Mouse (Mus musculus) hematopoietic stem cell, adult 5-6 weeks (primary cell): ENCODE measurements around the gene F830045P16Rik. TPM values are rescaled to one million over a fixed set of nuclear protein-coding genes. Genes with fewer than 3 reads are reported as not detected.
A peak's percentile ranks its signal among the peaks of the same experiment; 100 is the strongest.
"Not testable (repeated sequence)": the region's sequence is repeated elsewhere in the genome, so short reads cannot be mapped to it uniquely, and the experiment has no call there.

Source experiments
- ATAC-seq, 2 experiments: fragments of 125-278 bp in 1 of 2; replicated peaks in 1 of 2; 2 replicates each; pipeline ENCODE4 v1.8.0; 2016 to 2017; ENCODE audit warnings: inconsistent platforms in 2 of 2, mild to moderate bottlenecking in 2 of 2, moderate number of reproducible peaks in 2 of 2, low read depth in 1 of 2, moderate TSS enrichment in 1 of 2; ENCODE audit not compliant: low FRiP score in 2 of 2, poor library complexity in 2 of 2, severe bottlenecking in 2 of 2, insufficient read depth in 1 of 2, low TSS enrichment in 1 of 2
- total RNA-seq: library from RNA; stranded (forward); fragments of 172-1452, 232-1000 nt; gene quantifications from 2 replicates; pipeline ENCODE4 v1.2.3, GENCODE M21; 2017

The F830045P16Rik gene
- total RNA-seq, 1 experiment from 2014 or later, result not detected

- no peak for ATAC-seq
These were observed 10.8 kb downstream of the F830045P16Rik start for GRCm38 (mm10) chr2:129525644-129526043.

- no peak for ATAC-seq
These were observed 17.9 kb downstream of the F830045P16Rik start for GRCm38 (mm10) chr2:129518526-129518925.

- peak; percentile 59 to 75; a peak in 3 of 4 replicates for ATAC-seq
These were observed 21.2 kb downstream of the F830045P16Rik start for GRCm38 (mm10) chr2:129514923-129515920.

GRCm38 (mm10) chr2:129514401-129514667 lies 22.1 kb downstream of the F830045P16Rik start:
- ATAC-seq, result peak in 1 of 2 experiments; percentile 21; a peak in 1 of 4 replicates

- ATAC-seq, result no peak
These were observed 22.6 kb downstream of the F830045P16Rik start for GRCm38 (mm10) chr2:129513546-129514400.

- not testable (repeated sequence) for ATAC-seq
These were observed 24.3 kb downstream of the F830045P16Rik start for GRCm38 (mm10) chr2:129512147-129512546.

GRCm38 (mm10) chr2:129502641-129503040 lies 33.8 kb downstream of the F830045P16Rik start:
- peak; percentile 48 to 71 for ATAC-seq

- peak; percentile 97 to 98 for ATAC-seq
These were observed 46.7 kb downstream of the F830045P16Rik start for GRCm38 (mm10) chr2:129489496-129490285.

GRCm38 (mm10) chr2:129483150-129483549 lies 53.3 kb downstream of the F830045P16Rik start:
- ATAC-seq, result no peak

- peak in 1 of 2 experiments; percentile 71; a peak in 2 of 4 replicates for ATAC-seq
These were observed 64.5 kb downstream of the F830045P16Rik start for GRCm38 (mm10) chr2:129471905-129472304.

GRCm38 (mm10) chr2:129470839-129471238 lies 65.6 kb downstream of the F830045P16Rik start:
- ATAC-seq, result no peak

- not testable (repeated sequence) for ATAC-seq
These were observed 97.6 kb downstream of the F830045P16Rik start for GRCm38 (mm10) chr2:129438772-129439171.

- ATAC-seq, result no peak
These were observed 101.2 kb downstream of the F830045P16Rik start for GRCm38 (mm10) chr2:129435154-129435553.

- no peak for ATAC-seq
These were observed 112.7 kb downstream of the F830045P16Rik start for GRCm38 (mm10) chr2:129423741-129424140.

GRCm38 (mm10) chr2:129420897-129421561 lies 115.4 kb downstream of the F830045P16Rik start:
- no peak; a peak in 1 of 4 replicates for ATAC-seq

GRCm38 (mm10) chr2:129419361-129419880 lies 117.0 kb downstream of the F830045P16Rik start:
- ATAC-seq, result no peak
